Mouse (Mus musculus) midbrain, embryonic 16.5 days (tissue): ENCODE measurements at regions not wholly inside any gene's neighbourhood (a gene's known extent, or its start where the extent isn't known, plus 50 kb on each side); places are given as distances from the start of the nearest gene placed in this dataset.

ENCODE experiments used
- ATAC-seq: fragments of 200-750 bp; cut with Nextera tagmentation; 2 replicates; pipeline ENCODE4 v1.8.0; 2017; ENCODE audit warnings: moderate TSS enrichment
- H3K27ac ChIP-seq: fragments of 300-500 bp; sonication (generic); 2 replicates; pipeline ENCODE4 v1.5.1; 2014; ENCODE audit warnings: mild to moderate bottlenecking, low read length, mixed read lengths
- H3K27me3 ChIP-seq: fragments of 300-500 bp; sonication (generic); 2 replicates; pipeline ENCODE4 v1.6.1; 2014; ENCODE audit warnings: low read depth, low read length, mixed read lengths; ENCODE audit not compliant: control insufficient read depth, insufficient read depth
- H3K36me3 ChIP-seq: fragments of 300-500 bp; sonication (generic); 2 replicates; pipeline ENCODE4 v1.6.1; 2014; ENCODE audit warnings: mild to moderate bottlenecking, low read length, moderate library complexity, mixed read lengths; ENCODE audit not compliant: control insufficient read depth, insufficient read depth
- H3K4me1 ChIP-seq: fragments of 300-500 bp; sonication (generic); 2 replicates; pipeline ENCODE4 v1.6.1; 2014; ENCODE audit warnings: mild to moderate bottlenecking, low read length, mixed read lengths; ENCODE audit not compliant: control insufficient read depth, insufficient read depth
- H3K4me2 ChIP-seq: fragments of 300-500 bp; sonication (generic); 2 replicates; pipeline ENCODE4 v1.6.1; 2014; ENCODE audit warnings: mild to moderate bottlenecking, low read length, mixed read lengths
- H3K4me3 ChIP-seq: fragments of 300-500 bp; sonication (generic); 2 replicates; pipeline ENCODE4 v1.5.1; 2014; ENCODE audit warnings: low read depth, mild to moderate bottlenecking, low read length, moderate library complexity, mixed read lengths
- H3K9ac ChIP-seq: fragments of 300-500 bp; sonication (generic); 2 replicates; pipeline ENCODE4 v1.6.1; 2014; ENCODE audit warnings: low read depth, low read length, mixed read lengths
- H3K9me3 ChIP-seq: fragments of 300-500 bp; sonication (generic); replicated peaks from 2 replicates; pipeline ENCODE4 v1.6.1; 2014; ENCODE audit warnings: mild to moderate bottlenecking, low read length, mixed read lengths; ENCODE audit not compliant: control insufficient read depth, poor library complexity, severe bottlenecking
- WGBS: fragments of 180-500 bp; shearing (Covaris S2); extraction: QIAGEN DNeasy Blood & Tissue Kit; methylation state at CpG from one replicate; pipeline ENCODE4 v1.1.7; 2014; 5-methylcytosine and 5-hydroxymethylcytosine counted together

GRCm38 (mm10) chr19:49563612-49564256 lies 1114.7 kb downstream of the Sorcs1 start:
- 62% methylated on average over 3 of the region's 3 CpGs for WGBS
- Histone ChIP-seq H3K4me1 (no peaks in the 10 kb centered on the region), H3K4me3 (no peak overlapping the region), H3K9ac (no peak overlapping the region), H3K4me2 (no peak overlapping the region), H3K27ac (no peak overlapping the region), H3K9me3 (no peaks in the 10 kb centered on the region), H3K27me3 (no peaks in the 10 kb centered on the region), H3K36me3 (no peaks in the 10 kb centered on the region)
- no peak for ATAC-seq

GRCm38 (mm10) chr19:49539445-49540407 lies 1138.7 kb downstream of the Sorcs1 start:
- H3K4me2 ChIP-seq = peak overlapping the region; percentile 28; the same call in 1 of the 2 replicates
- no peaks in the 10 kb centered on the region for H3K9me3 ChIP-seq
- no peak overlapping the region for H3K9ac ChIP-seq
- H3K4me3 ChIP-seq = no peak overlapping the region
- no peak overlapping the region for H3K27ac ChIP-seq
- H3K27me3 ChIP-seq = no peaks in the 10 kb centered on the region
- 45% methylated on average over 13 of the region's 13 CpGs for WGBS
- no peak for ATAC-seq
- no peaks in the 10 kb centered on the region for H3K4me1 ChIP-seq
- no peaks in the 10 kb centered on the region for H3K36me3 ChIP-seq
